Mouse (Mus musculus) layer of hippocampus, adult 9-10 months (tissue): ENCODE results near the gene Nubpl.

Experiments used
- DNase-seq: peaks from one replicate; pipeline ENCODE4 v3.0.0; 2022; ENCODE audit warnings: low spot score

The Nubpl gene

GRCm38 (mm10) chr12:52247438-52247837 is 149.9 kb downstream of the Nubpl start:
- no peak for DNase-seq

- DNase-seq, result no peak
Measured at GRCm38 (mm10) chr12:52248531-52248930, 151.0 kb downstream of the Nubpl start.

GRCm38 (mm10) chr12:52254089-52254488 is 156.6 kb downstream of the Nubpl start:
- no peak for DNase-seq

GRCm38 (mm10) chr12:52268131-52268530 is 170.6 kb downstream of the Nubpl start:
- DNase-seq, result no peak

- DNase-seq, result no peak
Measured at GRCm38 (mm10) chr12:52272828-52273227, 175.3 kb downstream of the Nubpl start.

GRCm38 (mm10) chr12:52276320-52276719 is 178.8 kb downstream of the Nubpl start:
- no peak for DNase-seq

- DNase-seq, result no peak
Measured at GRCm38 (mm10) chr12:52281232-52281631, 183.7 kb downstream of the Nubpl start.

- DNase-seq, result no peak
Measured at GRCm38 (mm10) chr12:52284471-52284870, 186.9 kb downstream of the Nubpl start.

GRCm38 (mm10) chr12:52286802-52287201 is 189.3 kb downstream of the Nubpl start:
- no peak for DNase-seq

GRCm38 (mm10) chr12:52288537-52288936 is 191.0 kb downstream of the Nubpl start:
- DNase-seq, result no peak

GRCm38 (mm10) chr12:52288941-52289567 is 191.5 kb downstream of the Nubpl start:
- DNase-seq, result no peak

- no peak for DNase-seq
Measured at GRCm38 (mm10) chr12:52289594-52289993, 192.1 kb downstream of the Nubpl start.

- DNase-seq, result no peak
Measured at GRCm38 (mm10) chr12:52293931-52294330, 196.4 kb downstream of the Nubpl start.

- no peak for DNase-seq
Measured at GRCm38 (mm10) chr12:52297988-52298387, 200.5 kb downstream of the Nubpl start.

- DNase-seq, result no peak
Measured at GRCm38 (mm10) chr12:52298683-52299082, 201.1 kb downstream of the Nubpl start.

- DNase-seq, result no peak
Measured at GRCm38 (mm10) chr12:52302961-52303360, 205.4 kb downstream of the Nubpl start.

- DNase-seq, result no peak
Measured at GRCm38 (mm10) chr12:52306348-52306747, 208.8 kb downstream of the Nubpl start.

GRCm38 (mm10) chr12:52307331-52307982 is 209.9 kb downstream of the Nubpl start:
- no peak for DNase-seq

GRCm38 (mm10) chr12:52308628-52309027 is 211.1 kb downstream of the Nubpl start:
- no peak for DNase-seq

GRCm38 (mm10) chr12:52314818-52315217 is 217.3 kb downstream of the Nubpl start:
- DNase-seq, result no peak

GRCm38 (mm10) chr12:52317635-52318034 is 220.1 kb downstream of the Nubpl start:
- DNase-seq, result no peak

- no peak for DNase-seq
Measured at GRCm38 (mm10) chr12:52318426-52318825, 220.9 kb downstream of the Nubpl start.

GRCm38 (mm10) chr12:52319156-52319555 is 221.6 kb downstream of the Nubpl start:
- no peak for DNase-seq

- DNase-seq, result no peak
Measured at GRCm38 (mm10) chr12:52328488-52328887, 231.0 kb downstream of the Nubpl start.
